Mouse (Mus musculus) embryonic stem cell, embryonic (primary cell): Measurements from ENCODE around the gene Nmd3.

Experiments used
- CTCF ChIA-PET, 4 experiments: fragments of 300-600 bp in 2 of 4; fragments of 350-600 bp in 2 of 4; sonication (Branson Sonifier 250); formaldehyde crosslinking; loops; one replicate each; lab custom pipeline; 2022; ENCODE audit warnings: inconsistent platforms in 2 of 4; lab: Charles Lee
- POLR2A ChIA-PET, 4 experiments: fragments of 300-600 bp in 2 of 4; fragments of 350-600 bp in 2 of 4; sonication (Branson Sonifier 250); formaldehyde crosslinking; loops; one replicate each; lab custom pipeline; 2022; ENCODE audit warnings: antibody characterized with exemption in 4 of 4, inconsistent platforms in 1 of 4; lab: Charles Lee

Gene Nmd3

GRCm38 (mm10) chr3:69721814-69722186 is at the start of gene Nmd3:
Nmd3 (plus strand) TSS chr3:69721985.
- ChIA-PET CTCF (interaction anchor here in 2 of 4 experiments (0.6 to 1.6 kb wide), 2 partner anchors 10 to 149 kb away, joined by 4 to 5 read pairs; no protein-coding TSS in a partner anchor), POLR2A (interaction anchor here (0.6 to 4.5 kb wide), 52 partner anchors 8 to 717 kb away, joined by 3 to 33 read pairs (median 4); partner anchors contain the start of genes Kpna4 (in 1 of the 4) and Ppm1l (in 1 of the 4))

- CTCF ChIA-PET: interaction anchor here in 1 of 4 experiments (0.6 kb wide), 1 partner anchor 27 kb away, joined by 3 read pairs; no protein-coding TSS in a partner anchor
- POLR2A ChIA-PET: interaction anchor here in 2 of 4 experiments (0.6 kb wide), 2 partner anchors 17 to 64 kb away, joined by 3 to 4 read pairs; no protein-coding TSS in a partner anchor
These were observed 48.4 kb upstream of the Nmd3 start for GRCm38 (mm10) chr3:69673351-69673750.

GRCm38 (mm10) chr3:69674206-69674605 is 47.6 kb upstream of the Nmd3 start:
- ChIA-PET CTCF (interaction anchor here in 1 of 4 experiments (0.6 kb wide), 1 partner anchor 26 kb away, joined by 3 read pairs; no protein-coding TSS in a partner anchor), POLR2A (interaction anchor here in 1 of 4 experiments (0.7 kb wide), 1 partner anchor 47 kb away, joined by 6 read pairs; no protein-coding TSS in a partner anchor)

GRCm38 (mm10) chr3:69689791-69690190 is 32.0 kb upstream of the Nmd3 start:
- ChIA-PET CTCF (no interaction called here), POLR2A (no interaction called here)

GRCm38 (mm10) chr3:69690939-69691338 is 30.8 kb upstream of the Nmd3 start:
- POLR2A ChIA-PET: no interaction called here
- CTCF ChIA-PET: no interaction called here

- POLR2A ChIA-PET: interaction anchor here (0.6 to 1.7 kb wide), 19 partner anchors 9 to 1326 kb away, joined by 3 to 12 read pairs (median 3); partner anchors contain the start of gene Nmd3 (in 3 of the 4)
- CTCF ChIA-PET: interaction anchor here (0.6 to 1.1 kb wide), 7 partner anchors 13 to 328 kb away, joined by 3 to 5 read pairs (median 3); partner anchors contain the start of gene B3galnt1 (in 1 of the 4)
These were observed 21.8 kb upstream of the Nmd3 start for GRCm38 (mm10) chr3:69699851-69700500.

GRCm38 (mm10) chr3:69701905-69702304 is 19.9 kb upstream of the Nmd3 start:
- ChIA-PET POLR2A (no interaction called here), CTCF (interaction anchor here in 1 of 4 experiments (0.7 kb wide), 1 partner anchor 9 kb away, joined by 3 read pairs; no protein-coding TSS in a partner anchor)

GRCm38 (mm10) chr3:69702421-69702820 is 19.4 kb upstream of the Nmd3 start:
- ChIA-PET CTCF (interaction anchor here in 1 of 4 experiments (0.7 kb wide), 1 partner anchor 9 kb away, joined by 3 read pairs; no protein-coding TSS in a partner anchor), POLR2A (interaction anchor here in 1 of 4 experiments (1.9 kb wide), 1 partner anchor 9 kb away, joined by 4 read pairs; no protein-coding TSS in a partner anchor)

GRCm38 (mm10) chr3:69709043-69709929 is 12.5 kb upstream of the Nmd3 start:
- CTCF ChIA-PET: no interaction called here
- POLR2A ChIA-PET: interaction anchor here in 2 of 4 experiments (1.5 to 2.4 kb wide), 4 partner anchors 10 to 15 kb away, joined by 4 to 9 read pairs (median 6); partner anchors contain the start of gene Nmd3 (in 2 of the 2)

GRCm38 (mm10) chr3:69711907-69712600 is 9.7 kb upstream of the Nmd3 start:
- POLR2A ChIA-PET: interaction anchor here in 3 of 4 experiments (1.4 to 3.4 kb wide), 3 partner anchors 10 kb away, joined by 5 to 25 read pairs (median 8); partner anchors contain the start of gene Nmd3 (in 3 of the 3)
- CTCF ChIA-PET: interaction anchor here in 1 of 4 experiments (1.1 to 1.3 kb wide), 2 partner anchors 10 kb away, joined by 3 to 4 read pairs; partner anchors contain the start of gene Nmd3

- CTCF ChIA-PET: no interaction called here
- POLR2A ChIA-PET: interaction anchor here in 2 of 4 experiments (0.6 to 0.7 kb wide), 3 partner anchors 36 to 631 kb away, joined by 3 to 4 read pairs (median 3); no protein-coding TSS in a partner anchor
These were observed 4.3 kb upstream of the Nmd3 start for GRCm38 (mm10) chr3:69717476-69717875.

- POLR2A ChIA-PET: interaction anchor here in 3 of 4 experiments (0.7 to 4.5 kb wide), 41 partner anchors 9 to 717 kb away, joined by 3 to 33 read pairs (median 4); partner anchors contain the start of genes Kpna4 (in 1 of the 3) and Ppm1l (in 1 of the 3)
- CTCF ChIA-PET: interaction anchor here in 2 of 4 experiments (0.6 to 1.6 kb wide), 2 partner anchors 10 to 148 kb away, joined by 4 to 5 read pairs; no protein-coding TSS in a partner anchor
These were observed 542 bp downstream of the Nmd3 start for GRCm38 (mm10) chr3:69722187-69722867.

- ChIA-PET CTCF (no interaction called here), POLR2A (interaction anchor here in 2 of 4 experiments (0.7 to 4.5 kb wide), 9 partner anchors 11 to 35 kb away, joined by 3 to 33 read pairs (median 8); no protein-coding TSS in a partner anchor)
These were observed 1.4 kb downstream of the Nmd3 start for GRCm38 (mm10) chr3:69723161-69723560.

GRCm38 (mm10) chr3:69730930-69731329 is 9.1 kb downstream of the Nmd3 start:
- ChIA-PET POLR2A (interaction anchor here in 2 of 4 experiments (0.9 to 1.7 kb wide), 5 partner anchors 9 to 23 kb away, joined by 3 to 8 read pairs (median 3); partner anchors contain the start of gene Nmd3 (in 2 of the 2)), CTCF (no interaction called here)

- ChIA-PET CTCF (no interaction called here), POLR2A (no interaction called here)
These were observed 12.2 kb downstream of the Nmd3 start for GRCm38 (mm10) chr3:69733939-69734338.

GRCm38 (mm10) chr3:69755192-69755591 is 33.4 kb downstream of the Nmd3 start:
- POLR2A ChIA-PET: interaction anchor here in 2 of 4 experiments (0.7 to 4.5 kb wide), 17 partner anchors 9 to 710 kb away, joined by 3 to 33 read pairs (median 4); partner anchors contain the start of gene Nmd3 (in 2 of the 2)
- CTCF ChIA-PET: interaction anchor here in 3 of 4 experiments (0.5 to 1.7 kb wide), 7 partner anchors 9 to 1173 kb away, joined by 3 to 4 read pairs (median 3); no protein-coding TSS in a partner anchor
